Mouse (Mus musculus) midbrain, embryonic 12.5 days (tissue): ENCODE data around the gene Clps. TPM values are rescaled to one million over a fixed set of nuclear protein-coding genes. Genes with fewer than 3 reads are reported as not detected.
A peak's percentile ranks its signal among the peaks of the same experiment; 100 is the strongest.

Experiments used
- ATAC-seq: fragments of 200-750 bp; cut with Nextera tagmentation; 2 replicates; pipeline ENCODE4 v1.8.0; 2017; ENCODE audit warnings: low read depth, moderate TSS enrichment, moderate library complexity; ENCODE audit not compliant: low FRiP score
- H3K27ac ChIP-seq: fragments of 300-500 bp; sonication (generic); replicated peaks from 2 replicates; pipeline ENCODE4 v1.5.1; 2016; ENCODE audit warnings: mild to moderate bottlenecking
- H3K27me3 ChIP-seq: fragments of 300-500 bp; sonication (generic); 2 replicates; pipeline ENCODE4 v1.6.1; 2016; ENCODE audit warnings: mild to moderate bottlenecking
- H3K36me3 ChIP-seq: fragments of 300-500 bp; sonication (generic); 2 replicates; pipeline ENCODE4 v1.6.1; 2016
- H3K4me1 ChIP-seq: fragments of 300-500 bp; sonication (generic); 2 replicates; pipeline ENCODE4 v1.6.1; 2016
- H3K4me2 ChIP-seq: fragments of 300-500 bp; sonication (generic); replicated peaks from 2 replicates; pipeline ENCODE4 v1.6.1; 2016; ENCODE audit warnings: mild to moderate bottlenecking, moderate library complexity
- H3K4me3 ChIP-seq: fragments of 300-500 bp; sonication (generic); 2 replicates; pipeline ENCODE4 v1.5.1; 2016; ENCODE audit warnings: mild to moderate bottlenecking
- H3K9ac ChIP-seq: fragments of 300-500 bp; sonication (generic); replicated peaks from 2 replicates; pipeline ENCODE4 v1.6.1; 2016; ENCODE audit warnings: mild to moderate bottlenecking, moderate library complexity
- H3K9me3 ChIP-seq: fragments of 300-500 bp; sonication (generic); 2 replicates; pipeline ENCODE4 v1.6.1; 2016; ENCODE audit warnings: mild to moderate bottlenecking
- WGBS: fragments of 180-500 bp; shearing (Covaris S2); methylation state at CpG from one replicate; pipeline ENCODE4 v1.1.7; 2016; 5-methylcytosine and 5-hydroxymethylcytosine counted together
- microRNA-seq: library from miRNA; unstranded; fragments of <30 nt; microRNA quantifications from one replicate; pipeline ENCODE4, GENCODE M21; 2017
- polyA plus RNA-seq: library from polyadenylated mRNA; unstranded; fragments of >200 nt; fragmentation: Nextera tagmentation; extraction: Ambion mirVana; gene quantifications from 2 replicates; pipeline ENCODE4 v1.2.1, GENCODE M21; 2016

Clps gene
- polyA plus RNA-seq, 1 experiment from 2014 or later = not detected

DNA sequence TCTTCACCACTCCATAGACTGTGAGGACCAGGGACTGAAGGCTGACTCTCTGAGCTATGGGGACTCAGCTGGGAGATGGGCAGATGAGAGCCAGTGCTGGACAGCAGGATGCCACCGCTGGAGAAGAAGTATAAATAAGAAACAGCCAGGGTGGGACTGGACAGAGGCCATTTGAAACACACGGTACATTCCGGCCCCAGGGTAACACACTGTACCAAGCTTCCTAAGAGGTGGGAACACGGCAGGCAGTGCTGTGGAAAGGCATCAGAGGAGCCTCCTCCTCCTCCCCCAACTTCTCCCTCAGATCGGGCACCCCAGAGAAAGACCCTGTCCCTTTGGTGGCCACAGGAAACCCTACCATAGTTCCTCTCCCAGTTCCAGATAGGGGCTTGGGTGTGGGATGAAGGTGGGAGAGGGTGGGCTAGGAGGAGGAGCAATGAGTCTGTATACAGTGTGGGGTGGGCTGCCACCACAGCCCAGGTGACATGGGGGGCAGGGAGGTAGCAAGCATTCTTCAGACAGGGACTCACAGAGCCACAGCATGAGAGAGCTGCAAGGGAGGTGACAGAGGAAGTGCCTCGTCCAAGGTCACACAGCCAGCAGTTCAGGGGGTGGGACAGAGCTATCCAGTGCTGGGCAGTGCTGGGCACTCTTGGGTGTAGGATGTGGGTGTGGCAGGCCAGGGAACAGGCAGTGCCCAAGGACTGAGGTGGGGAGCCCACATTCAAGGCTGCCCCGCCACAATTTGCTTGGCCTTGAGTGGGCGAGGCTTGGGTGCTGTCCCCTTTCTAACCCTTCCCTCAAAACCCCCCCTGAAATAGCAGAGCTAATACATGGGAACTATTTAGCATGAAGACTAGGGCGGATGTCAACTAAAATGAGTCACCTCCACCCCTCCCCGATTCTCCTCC, 44.9 kb downstream of the Clps start:
- 71% methylated on average over 10 of the region's 10 CpGs for WGBS
- Histone ChIP-seq H3K4me3 (no peak overlapping the region), H3K4me1 (peaks cover 34% of the 10 kb centered on the region), H3K9ac (no peak overlapping the region), H3K27ac (no peak overlapping the region), H3K36me3 (no peaks in the 10 kb centered on the region), H3K27me3 (peaks cover 62% of the 10 kb centered on the region), H3K9me3 (no peaks in the 10 kb centered on the region), H3K4me2 (no peak overlapping the region)
- no peak for ATAC-seq

DNA sequence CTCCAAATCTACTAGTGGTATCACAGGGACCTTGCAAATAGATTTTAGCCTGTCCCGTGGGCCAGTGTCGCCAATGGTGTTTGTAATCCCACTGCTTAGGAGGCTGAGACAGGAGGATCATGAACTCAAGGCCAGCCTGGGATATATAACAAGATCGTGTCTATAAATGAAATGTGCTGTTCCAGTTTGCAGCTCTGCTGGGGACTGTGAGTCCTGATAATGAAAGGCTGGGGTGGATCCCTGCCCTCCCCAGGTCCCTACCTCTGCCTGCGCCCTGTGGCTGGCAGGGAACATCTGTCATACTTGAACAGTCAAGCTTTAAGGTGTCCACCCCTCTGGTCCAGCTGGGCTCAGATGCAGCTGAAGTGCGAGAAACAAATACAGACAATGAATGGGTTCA, 46.0 kb downstream of the Clps start:
- peaks cover 38% of the 10 kb centered on the region for H3K4me1 ChIP-seq
- H3K9ac ChIP-seq = no peak overlapping the region
- no peak overlapping the region for H3K4me2 ChIP-seq
- no peaks in the 10 kb centered on the region for H3K36me3 ChIP-seq
- peaks cover 63% of the 10 kb centered on the region for H3K27me3 ChIP-seq
- 67% methylated on average over 5 of the region's 5 CpGs for WGBS
- H3K27ac ChIP-seq = no peak overlapping the region
- no peak overlapping the region for H3K4me3 ChIP-seq
- ATAC-seq = no peak
- no peaks in the 10 kb centered on the region for H3K9me3 ChIP-seq

- Histone ChIP-seq H3K4me3 (no peak overlapping the region), H3K36me3 (no peaks in the 10 kb centered on the region), H3K27ac (no peak overlapping the region), H3K27me3 (peaks cover 61% of the 10 kb centered on the region), H3K9ac (no peak overlapping the region), H3K4me2 (no peak overlapping the region), H3K9me3 (no peaks in the 10 kb centered on the region), H3K4me1 (peaks cover 36% of the 10 kb centered on the region)
- no peak for ATAC-seq
- WGBS = 64% methylated on average over 7 of the region's 7 CpGs
Measured at GRCm38 (mm10) chr17:28513844-28514243, 46.7 kb downstream of the Clps start.

DNA sequence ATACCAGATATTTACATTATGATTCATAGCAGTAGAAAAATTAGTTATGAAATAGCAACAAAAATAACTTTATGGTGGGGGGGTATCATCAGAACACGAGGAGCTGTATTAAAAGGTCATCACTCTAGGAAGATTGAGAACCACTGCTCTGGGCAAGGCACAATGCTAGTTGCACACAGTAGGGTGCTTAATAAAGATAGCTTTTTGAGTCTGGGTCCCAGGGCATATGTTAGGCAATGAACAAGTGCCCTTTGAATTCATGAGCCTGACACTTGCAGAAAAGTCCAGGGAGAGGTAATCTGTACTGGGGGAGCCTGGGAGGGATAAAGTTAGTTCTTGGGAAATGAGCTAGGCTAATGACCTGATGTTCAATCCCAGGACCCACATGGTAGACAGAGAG, 47.2 kb downstream of the Clps start:
- no peak overlapping the region for H3K9ac ChIP-seq
- H3K4me2 ChIP-seq = no peak overlapping the region
- H3K4me1 ChIP-seq = peaks cover 31% of the 10 kb centered on the region
- no peak overlapping the region for H3K27ac ChIP-seq
- no peak overlapping the region for H3K4me3 ChIP-seq
- WGBS = 77% methylated on average over 1 of the region's 1 CpGs
- ATAC-seq = no peak
- H3K9me3 ChIP-seq = no peaks in the 10 kb centered on the region
- H3K36me3 ChIP-seq = no peaks in the 10 kb centered on the region
- H3K27me3 ChIP-seq = peaks cover 56% of the 10 kb centered on the region

DNA sequence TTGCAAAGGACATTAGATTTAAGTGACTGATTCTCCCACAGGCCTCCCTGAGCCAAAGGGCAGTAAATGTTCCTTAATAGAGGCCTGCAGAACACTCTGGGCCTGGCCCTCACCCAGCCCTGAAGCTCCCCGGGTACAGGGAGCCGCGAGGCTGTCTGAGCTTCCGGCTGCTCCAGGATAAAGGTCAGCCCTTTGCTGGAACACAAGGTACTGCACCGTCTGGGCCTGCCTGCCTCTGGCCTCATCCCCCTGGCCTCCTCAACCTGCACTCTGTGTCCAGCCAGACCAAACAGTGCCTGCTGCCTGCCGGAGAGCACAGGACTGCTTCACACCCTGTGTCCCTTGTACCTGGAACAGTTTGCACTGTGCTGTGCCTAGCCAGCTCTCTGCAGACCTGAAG, 47.9 kb downstream of the Clps start:
- no peak for ATAC-seq
- peaks cover 26% of the 10 kb centered on the region for H3K4me1 ChIP-seq
- no peak overlapping the region for H3K4me3 ChIP-seq
- WGBS = 40% methylated on average over 6 of the region's 6 CpGs
- no peak overlapping the region for H3K4me2 ChIP-seq
- no peaks in the 10 kb centered on the region for H3K9me3 ChIP-seq
- no peak overlapping the region for H3K27ac ChIP-seq
- H3K9ac ChIP-seq = no peak overlapping the region
- peaks cover 50% of the 10 kb centered on the region for H3K27me3 ChIP-seq
- no peaks in the 10 kb centered on the region for H3K36me3 ChIP-seq

DNA sequence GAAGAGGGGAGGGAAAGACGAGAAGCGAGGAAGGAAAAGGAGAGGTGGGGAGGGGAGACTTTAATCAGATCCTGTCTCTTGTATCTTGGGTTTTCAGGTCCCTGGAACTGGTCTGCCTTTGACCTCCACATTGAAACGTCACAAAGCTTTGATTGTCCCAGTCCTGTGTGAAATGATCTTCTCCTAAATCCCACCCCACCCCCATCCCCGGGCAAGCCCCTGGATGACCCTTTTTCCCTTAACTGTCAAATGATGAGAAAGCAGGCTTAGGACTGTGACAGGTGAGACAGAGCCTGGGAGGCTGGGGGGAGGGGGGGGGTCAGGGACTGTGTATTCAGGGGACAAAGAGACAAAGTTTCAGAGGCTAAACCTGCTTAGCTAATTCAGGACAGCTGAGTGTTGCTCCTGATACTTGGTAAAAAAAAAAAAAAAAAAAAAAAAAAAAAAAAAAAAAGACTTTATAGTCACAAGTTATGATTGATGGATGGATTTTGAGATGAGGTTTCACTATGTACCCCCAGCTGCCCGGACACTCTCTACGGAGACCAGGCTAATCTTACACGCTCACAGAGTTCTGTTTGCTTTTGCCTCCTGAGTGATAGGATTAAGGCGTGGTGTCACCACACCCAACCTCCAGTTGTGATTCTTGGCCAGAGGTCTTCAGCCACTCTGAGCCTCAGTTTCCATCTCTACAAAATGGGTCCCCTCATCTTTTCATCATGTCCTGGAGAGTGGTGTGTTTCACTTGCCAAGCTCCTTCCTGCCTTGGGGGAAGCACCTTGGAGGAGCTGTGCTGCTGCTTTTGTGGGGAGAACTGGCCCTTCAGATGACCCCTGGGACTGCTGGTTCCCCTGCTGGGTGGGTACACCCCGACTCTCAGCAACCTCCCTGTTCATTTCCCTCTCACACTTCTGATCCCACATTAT, 48.7 kb downstream of the Clps start:
- no peak overlapping the region for H3K27ac ChIP-seq
- no peak overlapping the region; the same call in 1 of the 2 replicates for H3K9ac ChIP-seq
- peak overlapping the region; percentile 40; the same call in 1 of the 2 replicates for H3K4me2 ChIP-seq
- no peak for ATAC-seq
- no peaks in the 10 kb centered on the region for H3K9me3 ChIP-seq
- H3K27me3 ChIP-seq = peaks cover 42% of the 10 kb centered on the region
- no peak overlapping the region for H3K4me3 ChIP-seq
- no peaks in the 10 kb centered on the region for H3K36me3 ChIP-seq
- 25% methylated on average over 9 of the region's 9 CpGs for WGBS
- H3K4me1 ChIP-seq = peaks cover 23% of the 10 kb centered on the region

DNA sequence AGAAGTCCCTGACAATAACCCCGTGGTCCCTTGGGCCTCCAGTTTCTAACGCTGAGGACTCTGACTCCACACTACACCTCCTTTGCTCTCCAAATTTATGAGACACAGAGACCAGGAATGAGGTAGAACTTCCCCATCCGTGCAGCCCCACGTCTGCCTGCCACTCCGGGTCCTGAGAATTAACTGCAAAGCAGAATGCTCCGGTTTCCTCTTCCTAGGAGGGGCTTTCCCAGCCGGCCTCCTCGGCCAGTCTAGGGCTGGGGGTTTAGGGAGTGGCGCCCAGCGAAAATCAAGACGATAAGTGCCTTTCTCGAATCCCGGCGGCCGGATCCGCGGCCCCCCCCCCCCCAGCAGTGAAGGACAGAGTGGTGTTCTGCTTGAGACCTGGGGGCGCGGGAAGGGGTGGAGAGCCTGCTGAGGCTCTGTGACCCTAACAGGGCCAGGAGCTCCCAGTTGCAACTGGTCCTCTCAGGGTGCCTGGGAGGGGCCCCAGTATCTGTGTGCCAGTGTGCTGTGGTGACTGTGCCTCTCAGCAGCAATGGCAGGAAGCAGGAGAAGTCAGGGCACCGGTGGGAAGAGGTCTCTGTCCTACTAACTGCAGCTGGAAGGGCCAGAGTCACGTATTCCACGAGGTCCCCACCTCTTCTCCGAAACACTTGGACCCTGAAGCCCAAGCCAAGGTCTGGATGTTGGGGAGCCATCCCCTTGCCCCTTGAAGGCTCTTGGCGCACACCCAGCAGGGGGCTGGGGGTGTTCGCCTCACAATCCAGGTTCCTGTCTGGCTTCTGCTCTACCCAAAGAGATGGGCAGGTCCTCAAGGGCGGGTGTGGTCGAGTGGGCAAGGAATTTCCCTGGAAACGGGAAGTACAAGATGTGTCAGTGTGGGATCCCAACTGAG, 49.9 kb downstream of the Clps start:
- Histone ChIP-seq H3K27ac (no peak overlapping the region), H3K27me3 (peaks cover 30% of the 10 kb centered on the region), H3K9ac (peak overlapping the region; percentile 28; the same call in 1 of the 2 replicates), H3K9me3 (no peaks in the 10 kb centered on the region), H3K4me1 (peaks cover 24% of the 10 kb centered on the region), H3K36me3 (no peaks in the 10 kb centered on the region), H3K4me3 (0 out of 2 replicates have a peak overlapping the region, but pooled peaks have one; percentile 9), H3K4me2 (peak overlapping the region; percentile 40)
- 4% methylated on average over 28 of the region's 28 CpGs for WGBS
- ATAC-seq = no peak

Small RNA genes lying within 50 kb of the gene (microRNA-seq; reads per million reads assigned to microRNA genes)
- not detected for gene Gm25195
- gene Mir6969 = not detected

Other genes with a start within 250 kb of the Clps start
- gene Fance, start 247.2 kb downstream of the Clps start, polyA plus RNA-seq = 28.5 and 30.5 TPM in 2 replicates
- 329 and 373 TPM in 2 replicates for gene Rpl10a, start 232.3 kb downstream of the Clps start, polyA plus RNA-seq
- gene Tead3, start 209.9 kb downstream of the Clps start, polyA plus RNA-seq = 5.2 and 5.7 TPM in 2 replicates
- gene Tulp1, start 195.5 kb downstream of the Clps start, polyA plus RNA-seq = 4.9 and 5.1 TPM in 2 replicates
- gene Fkbp5, start 43.2 kb downstream of the Clps start, polyA plus RNA-seq = 32.7 and 38.2 TPM in 2 replicates
- not detected in 2 replicates for gene Armc12, start 30.0 kb downstream of the Clps start, polyA plus RNA-seq
- not detected in 2 replicates for gene Clpsl2, start 11.4 kb downstream of the Clps start, polyA plus RNA-seq
- 1.7 TPM in 2 replicates for gene Lhfpl5, start 14.9 kb upstream of the Clps start, polyA plus RNA-seq
- 117 and 126 TPM in 2 replicates for gene Srpk1, start 61.9 kb upstream of the Clps start, polyA plus RNA-seq
- gene Slc26a8, start 129.5 kb upstream of the Clps start, polyA plus RNA-seq = 0.68 and 0.91 TPM in 2 replicates
- 36.6 and 40.7 TPM in 2 replicates for gene Mapk14, start 130.6 kb upstream of the Clps start, polyA plus RNA-seq
- 3.4 and 3.5 TPM in 2 replicates for gene AC170998.1, start 165.3 kb upstream of the Clps start, polyA plus RNA-seq
- 1.2 and 1.5 TPM in 2 replicates for gene Mapk13, start 208.5 kb upstream of the Clps start, polyA plus RNA-seq
- gene Brpf3, start 240.3 kb upstream of the Clps start, polyA plus RNA-seq = 15.0 and 17.3 TPM in 2 replicates